Mouse (Mus musculus): ENCODE results near the gene BC030867.

DNA sequence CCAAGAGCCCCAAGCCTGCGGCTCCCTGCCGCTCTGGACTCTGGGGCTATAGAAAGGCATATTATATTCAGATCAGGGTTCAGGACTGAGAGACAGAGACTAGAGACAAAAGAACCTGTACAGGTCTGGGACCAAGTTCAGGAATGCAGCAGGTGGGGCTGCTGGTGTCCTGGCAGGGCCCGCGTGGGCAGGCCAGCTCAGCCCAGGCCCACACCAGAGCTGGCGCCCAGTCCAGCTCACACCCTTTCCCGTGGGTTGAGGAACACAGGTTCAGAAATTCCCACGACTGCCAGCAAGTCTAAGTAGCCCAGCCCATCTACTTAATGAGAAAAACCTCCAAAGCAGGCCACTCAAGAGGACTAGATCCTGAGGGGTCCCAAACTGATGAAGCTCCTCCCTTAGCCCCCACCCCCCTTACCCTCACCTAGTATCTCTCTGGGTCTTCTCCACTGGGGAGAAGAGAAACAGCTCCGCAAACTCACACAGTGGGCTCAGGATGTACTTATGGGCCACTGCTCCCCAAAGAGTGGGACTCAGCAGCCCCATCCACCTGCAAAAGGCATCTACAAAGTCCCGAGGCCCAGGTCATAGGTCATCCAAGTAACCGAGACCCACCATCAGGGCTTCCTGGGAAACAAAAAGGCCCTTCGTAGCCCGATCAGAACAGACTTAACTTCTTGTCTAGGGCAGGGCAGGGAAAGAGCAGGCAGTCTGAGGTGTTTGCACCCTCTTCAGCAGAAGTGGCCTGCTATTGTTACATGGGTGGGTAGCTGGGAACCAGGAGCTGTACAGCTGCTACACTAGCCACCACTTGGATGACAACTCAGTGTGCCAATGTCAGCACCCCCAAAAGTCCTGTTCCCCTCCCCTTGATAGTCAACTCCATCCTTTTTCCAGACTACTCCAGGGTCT is 22.4 kb upstream of the BC030867 start:
- TF ChIP-seq POLR2A (IDR thresholded peaks at IDR 0.05; ENCODE audit: control insufficient read depth, low read depth, low read length) (no peak), CTCF (IDR thresholded peaks at IDR 0.05; ENCODE audit: control insufficient read depth, insufficient read depth, insufficient replicate concordance, low read depth, low read length) (no peak)

Data from testis, adult 2 months (tissue).